Mouse (Mus musculus): ENCODE data around the gene Adcy7.

DNA sequence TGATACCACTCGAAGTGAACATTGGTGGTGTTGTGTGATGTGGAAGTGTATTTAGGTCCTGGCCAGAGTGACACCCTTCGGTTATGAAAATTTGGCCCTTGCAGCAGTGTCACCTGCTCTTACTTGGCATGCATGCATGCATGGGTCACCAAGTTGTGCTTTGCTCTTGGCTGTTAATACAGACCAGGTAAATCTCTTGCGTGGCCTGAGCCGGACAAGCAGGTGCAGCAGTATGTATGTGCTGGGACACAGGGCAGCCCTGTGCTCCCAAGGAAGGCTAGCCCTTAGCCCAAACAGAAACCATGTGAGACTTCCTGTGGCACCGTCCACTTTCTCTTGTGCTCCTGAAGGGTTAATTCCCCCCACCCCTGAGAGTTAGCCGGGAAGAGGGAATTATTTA, 44.4 kb upstream of the Adcy7 start:
- no peak for TF ChIP-seq CTCF (IDR thresholded peaks at IDR 0.05; ENCODE audit: borderline replicate concordance, control insufficient read depth, extremely low read depth, insufficient read depth, low read length, poor library complexity)
- no peak for TF ChIP-seq POLR2A (IDR thresholded peaks at IDR 0.05; ENCODE audit: control insufficient read depth, extremely low read depth, insufficient read depth, low read length, poor library complexity)
